Mouse (Mus musculus) heart, postnatal 0 days (tissue): ENCODE results near the gene Anxa6. TPM values are rescaled to one million over a fixed set of nuclear protein-coding genes. Genes with fewer than 3 reads are reported as not detected.

Source experiments
- ATAC-seq: fragments of 200-750 bp; cut with Nextera tagmentation; 2 replicates; pipeline ENCODE4 v1.8.0; 2017; ENCODE audit warnings: low read depth, moderate number of reproducible peaks, moderate library complexity; ENCODE audit not compliant: insufficient read depth
- DNase-seq: peaks from one replicate; pipeline ENCODE4 v3.0.0-alpha.2; 2016; ENCODE audit warnings: low spot score
- H3K27ac ChIP-seq: fragments of 300-500 bp; sonication (generic); 2 replicates; pipeline ENCODE4 v1.5.1; 2014; ENCODE audit warnings: low read depth, mild to moderate bottlenecking
- H3K27me3 ChIP-seq: fragments of 300-500 bp; sonication (generic); 2 replicates; pipeline ENCODE4 v1.6.1; 2014; ENCODE audit warnings: low read length, mixed read lengths; ENCODE audit not compliant: control insufficient read depth, insufficient read depth
- H3K36me3 ChIP-seq: fragments of 300-500 bp; sonication (generic); replicated peaks from 2 replicates; pipeline ENCODE4 v1.6.1; 2014; ENCODE audit warnings: low read length, mixed read lengths; ENCODE audit not compliant: control insufficient read depth, insufficient read depth
- H3K4me1 ChIP-seq: fragments of 300-500 bp; sonication (generic); 2 replicates; pipeline ENCODE4 v1.6.1; 2014; ENCODE audit warnings: antibody characterized with exemption; ENCODE audit not compliant: control insufficient read depth, insufficient read depth
- H3K4me2 ChIP-seq: fragments of 300-500 bp; sonication (generic); 2 replicates; pipeline ENCODE4 v1.6.1; 2014; ENCODE audit warnings: low read depth, mild to moderate bottlenecking, low read length, moderate library complexity
- H3K4me3 ChIP-seq: fragments of 300-500 bp; sonication (generic); 2 replicates; pipeline ENCODE4 v1.5.1; 2014; ENCODE audit warnings: low read depth, low read length
- H3K9ac ChIP-seq: fragments of 300-500 bp; sonication (generic); replicated peaks from 2 replicates; pipeline ENCODE4 v1.6.1; 2014; ENCODE audit warnings: low read depth, low read length, mixed read lengths
- H3K9me3 ChIP-seq: fragments of 300-500 bp; sonication (generic); replicated peaks from 2 replicates; pipeline ENCODE4 v1.6.1; 2016; ENCODE audit warnings: low read length; ENCODE audit not compliant: control insufficient read depth
- CTCF ChIP-seq: IDR thresholded peaks from 2 replicates; pipeline ENCODE4 v1.5.1; 2016; ENCODE audit warnings: antibody characterized with exemption, control low read depth, low read depth
- EP300 ChIP-seq: IDR thresholded peaks from 2 replicates; pipeline ENCODE4 v1.6.1; 2016; ENCODE audit warnings: antibody characterized with exemption, low read depth
- WGBS: fragments of 180-500 bp; shearing (Covaris S2); extraction: QIAGEN DNeasy Blood & Tissue Kit; methylation state at CpG from one replicate; pipeline ENCODE4 v1.1.7; 2014; 5-methylcytosine and 5-hydroxymethylcytosine counted together
- polyA plus RNA-seq: library from polyadenylated mRNA; unstranded; fragments of >200 nt; fragmentation: Nextera tagmentation; extraction: Ambion mirVana; gene quantifications from 2 replicates; pipeline ENCODE4 v1.2.1, GENCODE M21; 2015
- total RNA-seq: library from RNA; depleted of rRNA; stranded (reverse); fragments of >200 nt; gene quantifications from 2 replicates; pipeline ENCODE4 v1.2.3, GENCODE M21; 2014; ENCODE audit warnings: low replicate concordance

Gene Anxa6
- total and polyA plus RNA-seq, 2 experiments from 2014 or later = 250 to 306 TPM

DNA sequence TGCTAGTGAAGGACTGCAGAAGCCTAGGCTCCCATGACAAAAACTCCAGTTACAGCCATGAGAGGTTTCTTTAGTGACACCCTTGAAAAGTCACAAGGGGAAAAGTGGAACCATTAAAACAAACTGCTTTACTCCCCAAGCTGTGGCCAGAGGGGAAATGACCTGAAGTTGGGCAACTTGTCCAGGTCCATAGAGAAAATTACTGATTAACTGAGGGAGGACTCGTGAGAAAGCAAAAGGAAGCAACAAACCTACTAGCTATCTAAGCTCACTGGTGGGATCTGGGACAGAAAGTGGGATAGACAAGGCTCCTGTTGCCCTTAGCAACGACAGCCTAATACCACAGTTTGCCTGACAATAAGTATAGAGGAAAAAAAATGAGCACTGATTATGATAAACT lies 4.7 kb downstream of the Anxa6 start:
- ATAC-seq (no peak), DNase-seq (no peak)
- Histone ChIP-seq H3K36me3 (peaks cover 11% of the 10 kb centered on the region), H3K4me2 (no peak overlapping the region), H3K27me3 (no peaks in the 10 kb centered on the region), H3K9me3 (no peaks in the 10 kb centered on the region), H3K27ac (no peak overlapping the region), H3K4me3 (no peak overlapping the region), H3K4me1 (peaks cover 54% of the 10 kb centered on the region), H3K9ac (no peak overlapping the region)
- WGBS = 46% methylated on average over 2 of the region's 2 CpGs
- no peak for TF ChIP-seq CTCF
- TF ChIP-seq EP300 = no peak

- TF ChIP-seq EP300 = no peak
- TF ChIP-seq CTCF = no peak
- Histone ChIP-seq H3K9ac (no peak overlapping the region), H3K4me1 (peaks cover 64% of the 10 kb centered on the region), H3K27ac (peak overlapping the region; percentile 2; the same call in 1 of the 2 replicates), H3K4me3 (no peak overlapping the region), H3K36me3 (peaks cover 11% of the 10 kb centered on the region), H3K27me3 (no peaks in the 10 kb centered on the region), H3K4me2 (no peak overlapping the region), H3K9me3 (no peaks in the 10 kb centered on the region)
- WGBS = 94% methylated on average over 2 of the region's 2 CpGs
- ATAC-seq (no peak), DNase-seq (no peak)
Measured at GRCm38 (mm10) chr11:55027204-55027855, 5.9 kb downstream of the Anxa6 start.

DNA sequence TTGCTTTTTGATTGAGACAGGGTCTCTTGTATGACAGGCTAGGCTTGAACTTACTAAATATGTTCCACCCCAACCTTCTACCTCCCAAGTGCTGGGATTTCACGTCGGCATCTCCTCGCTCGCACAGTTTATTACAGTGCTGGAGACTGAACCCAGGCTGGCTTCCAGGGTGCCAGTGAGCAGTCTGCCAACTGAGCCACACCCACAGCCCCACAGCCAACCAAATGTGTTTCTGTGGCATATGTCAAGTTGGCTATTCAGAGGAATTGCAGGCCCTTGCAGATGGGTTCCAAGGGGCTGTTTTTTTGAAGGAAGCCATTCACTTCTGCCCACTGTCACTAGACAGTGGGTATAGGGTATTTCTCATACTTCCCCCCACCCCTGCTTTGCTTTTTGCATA lies 7.3 kb downstream of the Anxa6 start:
- Histone ChIP-seq H3K9ac (no peak overlapping the region), H3K4me3 (no peak overlapping the region), H3K9me3 (no peaks in the 10 kb centered on the region), H3K4me2 (no peak overlapping the region), H3K36me3 (peaks cover 16% of the 10 kb centered on the region), H3K27ac (peak overlapping the region; percentile 93), H3K27me3 (no peaks in the 10 kb centered on the region), H3K4me1 (peaks cover 66% of the 10 kb centered on the region)
- no peak for TF ChIP-seq EP300
- no peak for TF ChIP-seq CTCF
- ATAC-seq = no peak
- WGBS = 35% methylated on average over 4 of the region's 4 CpGs
- DNase-seq = no peak

GRCm38 (mm10) chr11:55023583-55023982 lies 9.7 kb downstream of the Anxa6 start:
- TF ChIP-seq CTCF = no peak
- no peak for TF ChIP-seq EP300
- Histone ChIP-seq H3K36me3 (peaks cover 39% of the 10 kb centered on the region), H3K4me1 (peaks cover 87% of the 10 kb centered on the region), H3K27ac (peak overlapping the region; percentile 93), H3K27me3 (no peaks in the 10 kb centered on the region), H3K4me3 (no peak overlapping the region), H3K9ac (peak overlapping the region; percentile 8; the same call in 1 of the 2 replicates), H3K4me2 (peak overlapping the region; percentile 30), H3K9me3 (no peaks in the 10 kb centered on the region)
- peak; percentile 19 for ATAC-seq
- 42% methylated on average over 3 of the region's 3 CpGs for WGBS
- DNase-seq = no peak

DNA sequence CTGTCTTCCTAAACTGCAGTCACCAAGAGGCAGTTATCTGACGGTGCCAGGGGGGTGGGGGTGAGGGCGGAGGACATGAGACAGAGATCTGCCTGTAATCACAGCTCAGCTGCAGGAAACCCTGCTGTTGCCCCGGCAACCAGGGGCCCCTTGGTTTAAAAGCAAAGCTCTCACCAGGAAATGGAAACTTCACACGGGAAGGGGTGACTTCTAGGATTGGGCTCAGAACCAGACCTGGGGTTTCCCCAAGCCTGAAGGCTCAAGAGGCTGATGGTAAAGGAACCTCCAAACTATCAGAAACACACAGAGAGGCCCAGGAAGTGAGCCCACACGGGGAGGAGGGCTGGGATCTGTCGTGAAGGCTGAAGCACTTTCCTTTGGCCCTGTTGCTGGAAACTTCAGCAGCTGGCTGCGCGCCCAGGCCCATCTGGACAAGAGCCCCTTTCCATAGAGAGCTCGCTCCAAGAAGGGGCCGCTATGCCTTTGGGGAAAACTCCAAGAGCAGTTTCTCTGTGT lies 10.1 kb downstream of the Anxa6 start:
- 0% methylated on average over 10 of the region's 10 CpGs for WGBS
- no peaks in the 10 kb centered on the region for H3K27me3 ChIP-seq
- H3K9ac ChIP-seq = peak overlapping the region; percentile 8
- H3K4me2 ChIP-seq = peak overlapping the region; percentile 30
- no peak overlapping the region for H3K4me3 ChIP-seq
- H3K36me3 ChIP-seq = peaks cover 43% of the 10 kb centered on the region
- peak overlapping the region; percentile 93 for H3K27ac ChIP-seq
- peaks cover 89% of the 10 kb centered on the region for H3K4me1 ChIP-seq
- TF ChIP-seq CTCF (no peak), EP300 (peak; percentile 83; the same call in 1 of the 2 replicates)
- ATAC-seq (peak; percentile 83), DNase-seq (peak; percentile 94)
- no peaks in the 10 kb centered on the region for H3K9me3 ChIP-seq

GRCm38 (mm10) chr11:55022508-55022907 lies 10.7 kb downstream of the Anxa6 start:
- DNase-seq (no peak), ATAC-seq (no peak; the same call in 1 of the 2 replicates)
- no peak overlapping the region for H3K4me3 ChIP-seq
- H3K27ac ChIP-seq = peak overlapping the region; percentile 93
- no peak for TF ChIP-seq EP300
- TF ChIP-seq CTCF = no peak
- peak overlapping the region; percentile 30 for H3K4me2 ChIP-seq
- WGBS = 40% methylated on average over 5 of the region's 5 CpGs
- H3K4me1 ChIP-seq = peaks cover 91% of the 10 kb centered on the region
- H3K27me3 ChIP-seq = no peaks in the 10 kb centered on the region
- H3K9ac ChIP-seq = peak overlapping the region; percentile 8; the same call in 1 of the 2 replicates
- H3K36me3 ChIP-seq = peaks cover 46% of the 10 kb centered on the region
- H3K9me3 ChIP-seq = no peaks in the 10 kb centered on the region
